Mouse (Mus musculus): Measurements from ENCODE around the gene Col10a1. TPM values are rescaled to one million over a fixed set of nuclear protein-coding genes. Genes with fewer than 3 reads are reported as not detected.
A peak's percentile ranks its signal among the peaks of the same experiment; 100 is the strongest.
"Not testable (repeated sequence)": the region's sequence is repeated elsewhere in the genome, so short reads cannot be mapped to it uniquely, and the experiment has no call there.

Gene Col10a1
- polyA plus RNA-seq, 1 experiment = 0.02 TPM

GRCm38 (mm10) chr10:34418204-34418756 lies 28.5 kb downstream of the Col10a1 start, which contains the start of gene Nt5dc1:
TSS of gene Nt5dc1 (minus strand) at chr10:34418552.
- peak within 1 kb of the TSS; percentile 95 for H3K4me3 ChIP-seq (ENCODE audit: insufficient read depth, low read length)
- TF ChIP-seq CTCF (IDR thresholded peaks at IDR 0.05; ENCODE audit: extremely low read depth, insufficient read depth, low read length) (no peak), POLR2A (IDR thresholded peaks at IDR 0.05; ENCODE audit: extremely low read depth, insufficient read depth, low read length) (peak; percentile 61; the same call in 1 of the 2 replicates)
- peak within 1 kb of the TSS; percentile 62; the same call in 1 of the 2 replicates for H3K27ac ChIP-seq (ENCODE audit: insufficient read depth, low read length)
- no peaks in the 10 kb centered on the region; the same call in 1 of the 2 replicates for H3K4me1 ChIP-seq (ENCODE audit: control insufficient read depth, insufficient read depth, low read length)

GRCm38 (mm10) chr10:34418794-34419193 lies 29.0 kb downstream of the Col10a1 start:
- H3K4me3 ChIP-seq (ENCODE audit: insufficient read depth, low read length) = peak overlapping the region; percentile 95
- not testable (repeated sequence) for H3K27ac ChIP-seq (ENCODE audit: insufficient read depth, low read length); H3K4me1 ChIP-seq (ENCODE audit: control insufficient read depth, insufficient read depth, low read length)

- no peak overlapping the region for H3K27ac ChIP-seq (ENCODE audit: insufficient read depth, low read length)
- H3K4me3 ChIP-seq (ENCODE audit: insufficient read depth, low read length) = no peak overlapping the region
- TF ChIP-seq CTCF (IDR thresholded peaks at IDR 0.05; ENCODE audit: extremely low read depth, insufficient read depth, low read length) (0 out of 2 replicates have a peak, but pooled peaks have one; percentile 6), POLR2A (IDR thresholded peaks at IDR 0.05; ENCODE audit: extremely low read depth, insufficient read depth, low read length) (no peak)
- H3K4me1 ChIP-seq (ENCODE audit: control insufficient read depth, insufficient read depth, low read length) = no peaks in the 10 kb centered on the region
These were observed 42.0 kb downstream of the Col10a1 start for GRCm38 (mm10) chr10:34431783-34432182.

- H3K4me3 ChIP-seq (ENCODE audit: insufficient read depth, low read length); H3K27ac ChIP-seq (ENCODE audit: insufficient read depth, low read length); H3K4me1 ChIP-seq (ENCODE audit: control insufficient read depth, insufficient read depth, low read length): not testable (repeated sequence)
These were observed 44.4 kb downstream of the Col10a1 start for GRCm38 (mm10) chr10:34434191-34434590.

Other genes with a start within 250 kb of the Col10a1 start
- gene Dse, start 182.3 kb upstream of the Col10a1 start, polyA plus RNA-seq (2012; rRNA removed) = 2.7 and 2.8 TPM in 2 replicates
- 110 and 118 TPM in 2 replicates for gene Tspyl1, start 107.8 kb upstream of the Col10a1 start, polyA plus RNA-seq (2012; rRNA removed)
- 315 and 334 TPM in 2 replicates for gene Tspyl4, start 92.5 kb upstream of the Col10a1 start, polyA plus RNA-seq (2012; rRNA removed)
- 1.9 and 2.4 TPM in 2 replicates for gene Nt5dc1, start 28.6 kb downstream of the Col10a1 start, polyA plus RNA-seq (2012; rRNA removed)
- gene Frk, start 93.4 kb downstream of the Col10a1 start, polyA plus RNA-seq (2012; rRNA removed) = 0.19 and 0.25 TPM in 2 replicates